In the genomic region with DNA sequence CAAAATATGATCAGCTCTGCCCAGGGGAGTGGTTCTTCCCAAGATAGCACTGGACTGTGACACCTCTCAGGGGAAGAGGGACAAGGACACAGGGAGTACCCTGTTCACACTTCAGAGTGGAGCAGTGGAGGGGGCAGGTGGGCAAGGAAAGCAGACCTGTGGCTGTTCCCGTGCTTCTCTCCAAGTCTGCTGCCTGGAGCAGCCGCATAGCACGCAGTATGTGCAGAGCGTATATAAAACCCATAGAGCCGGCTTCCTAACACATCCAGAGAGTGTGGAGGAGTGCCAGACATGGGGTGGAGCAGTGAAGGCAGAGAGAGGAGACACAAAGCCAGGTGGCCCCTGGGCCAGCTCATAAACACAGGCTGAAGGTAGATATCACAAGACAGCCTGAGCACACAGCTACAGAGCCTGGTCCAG, we compare ENCODE assay signal across 17 mouse cellular contexts.
DNase-seq lines count a peak whose midpoint lies in the region; ATAC-seq lines count a peak whose summit lies in the region.
"Had no signal": no experiment of that assay in that cellular context is flagged by ENCODE, and none has a peak within 500 bp of the region (broad histone marks: within the 10 kb centered on the region; RNA-seq: fewer than 3 reads in every experiment).

No protein-coding gene starts in this region.

- no peaks in the 10 kb centered on the region for H3K36me3 ChIP-seq in heart, embryonic 11.5 days (ENCODE audit: control insufficient read depth, insufficient read depth, low read length)
- H3K36me3 ChIP-seq in intestine, embryonic 15.5 days = no peaks in the 10 kb centered on the region
- no peaks in the 10 kb centered on the region for H3K36me3 ChIP-seq in stomach, embryonic 14.5 days (ENCODE audit: control insufficient read depth, insufficient read depth, low read length)
- H3K36me3 ChIP-seq in midbrain, embryonic 15.5 days (replicated peaks) = no peaks in the 10 kb centered on the region
- H3K36me3 ChIP-seq: forebrain, embryonic 10.5 days; liver, embryonic 12.5 days had no signal

- H3K4me1 ChIP-seq in heart, embryonic 11.5 days (ENCODE audit: control insufficient read depth, insufficient read depth, low read length) = peaks cover 16% of the 10 kb centered on the region
- H3K4me1 ChIP-seq in intestine, embryonic 15.5 days (replicated peaks) = peaks cover 13% of the 10 kb centered on the region
- peaks cover 38% of the 10 kb centered on the region for H3K4me1 ChIP-seq in stomach, embryonic 14.5 days (ENCODE audit: control insufficient read depth, insufficient read depth, low read length)
- no peaks in the 10 kb centered on the region for H3K4me1 ChIP-seq in midbrain, embryonic 15.5 days
- H3K4me1 ChIP-seq: forebrain, embryonic 10.5 days had no signal

- H3K27me3 ChIP-seq in heart, embryonic 11.5 days (ENCODE audit: control insufficient read depth, insufficient read depth, low read length) = no peaks in the 10 kb centered on the region
- H3K27me3 ChIP-seq in intestine, embryonic 15.5 days (replicated peaks) = no peaks in the 10 kb centered on the region
- H3K27me3 ChIP-seq in stomach, embryonic 14.5 days (ENCODE audit: control insufficient read depth, insufficient read depth, low read length) = no peaks in the 10 kb centered on the region
- no peaks in the 10 kb centered on the region for H3K27me3 ChIP-seq in midbrain, embryonic 15.5 days (replicated peaks)
- H3K27me3 ChIP-seq: liver, embryonic 12.5 days had no signal

- no peaks in the 10 kb centered on the region; the same call in 1 of the 2 replicates for H3K9me3 ChIP-seq in heart, embryonic 11.5 days (replicated peaks; ENCODE audit: control insufficient read depth, low read length)
- H3K9me3 ChIP-seq in intestine, embryonic 15.5 days = no peaks in the 10 kb centered on the region
- no peaks in the 10 kb centered on the region for H3K9me3 ChIP-seq in stomach, embryonic 14.5 days (ENCODE audit: control insufficient read depth, low read depth, low read length)
- no peaks in the 10 kb centered on the region for H3K9me3 ChIP-seq in midbrain, embryonic 15.5 days
- H3K9me3 ChIP-seq: forebrain, embryonic 10.5 days; liver, embryonic 12.5 days had no signal

- H3K9ac ChIP-seq in heart, embryonic 11.5 days (ENCODE audit: low read depth, low read length) = no peak overlapping the region
- no peak overlapping the region for H3K9ac ChIP-seq in intestine, embryonic 15.5 days
- H3K9ac ChIP-seq in stomach, embryonic 14.5 days (replicated peaks; ENCODE audit: low read depth, low read length) = no peak overlapping the region
- no peak overlapping the region for H3K9ac ChIP-seq in midbrain, embryonic 15.5 days
- H3K9ac ChIP-seq: liver, embryonic 12.5 days had no signal

- DNase-seq in left cerebral cortex, adult 18-20 months (ENCODE audit: low spot score in 2 of 2) = peak; percentile 41 to 51
- DNase-seq in left cerebral cortex, adult 11 months (ENCODE audit: low spot score) = no peak
- DNase-seq in adrenal gland, adult 18-20 months (ENCODE audit: low spot score in 2 of 2) = no peak
- DNase-seq: adrenal gland, postnatal 14 days; cerebellum, adult 18-20 months; embryo, embryonic 11 days; gastrocnemius, postnatal 36 days had no signal

- H3K4me2 ChIP-seq in heart, embryonic 11.5 days = no peak overlapping the region
- H3K4me2 ChIP-seq in intestine, embryonic 15.5 days (replicated peaks) = no peak overlapping the region
- H3K4me2 ChIP-seq in stomach, embryonic 14.5 days (replicated peaks; ENCODE audit: low read depth, low read length) = no peak overlapping the region
- H3K4me2 ChIP-seq in midbrain, embryonic 15.5 days = no peak overlapping the region
- H3K4me2 ChIP-seq: liver, embryonic 12.5 days had no signal

- H3K4me3 ChIP-seq in heart, embryonic 11.5 days (ENCODE audit: low read depth, low read length) = no peak overlapping the region
- H3K4me3 ChIP-seq in intestine, embryonic 15.5 days (replicated peaks) = no peak overlapping the region
- no peak overlapping the region for H3K4me3 ChIP-seq in stomach, embryonic 14.5 days (ENCODE audit: low read depth, low read length)
- H3K4me3 ChIP-seq in midbrain, embryonic 15.5 days = no peak overlapping the region
- H3K4me3 ChIP-seq: forebrain, embryonic 10.5 days; liver, embryonic 12.5 days; myocyte had no signal

- 71% methylated on average over 5 of the region's 5 CpGs for WGBS in heart, embryonic 11.5 days (ENCODE audit: insufficient replicate concordance)
- WGBS in intestine, embryonic 15.5 days = 55% methylated on average over 5 of the region's 5 CpGs
- 53% methylated on average over 5 of the region's 5 CpGs for WGBS in stomach, embryonic 14.5 days
- WGBS in midbrain, embryonic 15.5 days = 89% methylated on average over 5 of the region's 5 CpGs

- no peak overlapping the region for H3K27ac ChIP-seq in heart, embryonic 11.5 days (ENCODE audit: low read depth, low read length)
- H3K27ac ChIP-seq in intestine, embryonic 15.5 days = 0 out of 2 replicates have a peak overlapping the region, but pooled peaks have one; percentile 27
- H3K27ac ChIP-seq in stomach, embryonic 14.5 days (ENCODE audit: low read length) = peak overlapping the region; percentile 73
- no peak overlapping the region for H3K27ac ChIP-seq in midbrain, embryonic 15.5 days
- H3K27ac ChIP-seq: forebrain, embryonic 10.5 days; liver, embryonic 12.5 days; macrophage had no signal

- 0 out of 2 replicates have a peak, but pooled peaks have one; percentile 4 for ATAC-seq in heart, embryonic 11.5 days (replicated peaks; ENCODE audit: insufficient number of reproducible peaks, low FRiP score, low TSS enrichment)
- peak; percentile 50 for ATAC-seq in intestine, embryonic 15.5 days
- peak; percentile 4; the same call in 1 of the 2 replicates for ATAC-seq in stomach, embryonic 14.5 days (ENCODE audit: insufficient number of reproducible peaks, insufficient read depth, low FRiP score, low read depth)
- no peak for ATAC-seq in midbrain, embryonic 15.5 days (replicated peaks)
- ATAC-seq: CD4-positive, CD25-positive, alpha-beta regulatory T cell, adult 4 months; liver, embryonic 12.5 days; Patski had no signal

Comparison
In these comparisons a context has a peak if more than half of its experiments do, and no peak if none do; other contexts are left out.
1. DNase-seq: peak in left cerebral cortex, adult 18-20 months (2 of 2); none in left cerebral cortex, adult 11 months (single experiment) and adrenal gland, adult 18-20 months (0 of 2).
2. H3K27ac ChIP-seq: peak in intestine, embryonic 15.5 days (single experiment) and stomach, embryonic 14.5 days (single experiment); none in heart, embryonic 11.5 days (single experiment) and midbrain, embryonic 15.5 days (single experiment).